Mouse (Mus musculus) embryonic facial prominence, embryonic 13.5 days (tissue): ENCODE measurements around the gene Mrps24. TPM values are rescaled to one million over a fixed set of nuclear protein-coding genes. Genes with fewer than 3 reads are reported as not detected.

Experiments used
- ATAC-seq: fragments of 200-750 bp; cut with Nextera tagmentation; 2 replicates; pipeline ENCODE4 v1.8.0; 2017; ENCODE audit warnings: low read depth; ENCODE audit not compliant: insufficient number of reproducible peaks, insufficient read depth, low FRiP score, low TSS enrichment
- H3K27ac ChIP-seq: fragments of 300-500 bp; sonication (generic); 2 replicates; pipeline ENCODE4 v1.5.1; 2015; ENCODE audit warnings: moderate library complexity, mild to moderate bottlenecking, inconsistent platforms
- H3K27me3 ChIP-seq: fragments of 300-500 bp; sonication (generic); 2 replicates; pipeline ENCODE4 v1.6.1; 2015; ENCODE audit warnings: mild to moderate bottlenecking, inconsistent platforms
- H3K36me3 ChIP-seq: fragments of 300-500 bp; sonication (generic); 2 replicates; pipeline ENCODE4 v1.6.1; 2015; ENCODE audit warnings: mild to moderate bottlenecking, inconsistent platforms
- H3K4me1 ChIP-seq: fragments of 300-500 bp; sonication (generic); 2 replicates; pipeline ENCODE4 v1.6.1; 2015; ENCODE audit warnings: inconsistent platforms
- H3K4me2 ChIP-seq: fragments of 300-500 bp; sonication (generic); 2 replicates; pipeline ENCODE4 v1.6.1; 2015; ENCODE audit warnings: moderate library complexity, mild to moderate bottlenecking, inconsistent platforms
- H3K4me3 ChIP-seq: fragments of 300-500 bp; sonication (generic); 2 replicates; pipeline ENCODE4 v1.5.1; 2015; ENCODE audit warnings: mild to moderate bottlenecking, inconsistent platforms
- H3K9ac ChIP-seq: fragments of 300-500 bp; sonication (generic); 2 replicates; pipeline ENCODE4 v1.6.1; 2015; ENCODE audit warnings: mild to moderate bottlenecking, inconsistent platforms
- H3K9me3 ChIP-seq: fragments of 300-500 bp; sonication (generic); 2 replicates; pipeline ENCODE4 v1.6.1; 2016; ENCODE audit warnings: inconsistent platforms
- WGBS: fragments of 180-500 bp; shearing (Covaris S2); methylation state at CpG from one replicate; pipeline ENCODE4 v1.1.7; 2015; ENCODE audit warnings: mixed read lengths; 5-methylcytosine and 5-hydroxymethylcytosine counted together
- polyA plus RNA-seq: library from polyadenylated mRNA; unstranded; fragments of >200 nt; fragmentation: Nextera tagmentation; extraction: Ambion mirVana; gene quantifications from 2 replicates; pipeline ENCODE4 v1.2.1, GENCODE M21; 2015

Gene Mrps24
- polyA plus RNA-seq: 180 and 187 TPM in 2 replicates

- Histone ChIP-seq H3K27me3 (no peaks in the 10 kb centered on the region), H3K9me3 (no peaks in the 10 kb centered on the region), H3K27ac (no peak within 1 kb of the TSS), H3K4me1 (no peaks in the 10 kb centered on the region), H3K4me2 (no peak within 1 kb of the TSS), H3K36me3 (peaks cover 65% of the 10 kb centered on the region), H3K4me3 (no peak within 1 kb of the TSS), H3K9ac (no peak within 1 kb of the TSS)
- 88% methylated on average over 14 of the region's 14 CpGs for WGBS
- ATAC-seq: no peak
Measured at GRCm38 (mm10) chr11:5715630-5716105, at the start of gene Mrps24. TSS of gene Mrps24 (minus strand) at chr11:5715680.

- Histone ChIP-seq H3K9me3 (no peaks in the 10 kb centered on the region), H3K27me3 (no peaks in the 10 kb centered on the region), H3K4me2 (peak overlapping the region; percentile 78), H3K27ac (no peak overlapping the region), H3K36me3 (peaks cover 4% of the 10 kb centered on the region), H3K4me3 (peak overlapping the region; percentile 81), H3K9ac (peak overlapping the region; percentile 94), H3K4me1 (peaks cover 11% of the 10 kb centered on the region)
- 18% methylated on average over 6 of the region's 6 CpGs for WGBS
- ATAC-seq: no peak
Measured at GRCm38 (mm10) chr11:5762633-5762982, 47.1 kb upstream of the Mrps24 start.

- peak within 1 kb of the TSS; percentile 78 for H3K4me2 ChIP-seq
- H3K9me3 ChIP-seq: no peaks in the 10 kb centered on the region
- ATAC-seq: peak; percentile 98
- H3K27ac ChIP-seq: peak within 1 kb of the TSS; percentile 93
- H3K4me3 ChIP-seq: peak within 1 kb of the TSS; percentile 81
- H3K36me3 ChIP-seq: peaks cover 9% of the 10 kb centered on the region
- H3K9ac ChIP-seq: peak within 1 kb of the TSS; percentile 94
- H3K27me3 ChIP-seq: no peaks in the 10 kb centered on the region
- peaks cover 11% of the 10 kb centered on the region for H3K4me1 ChIP-seq
- under 1% methylated on average over 68 of the region's 68 CpGs for WGBS
Measured at GRCm38 (mm10) chr11:5761820-5762632, 46.5 kb upstream of the Mrps24 start, which contains the start of gene Urgcp. TSS of gene Urgcp (minus strand) at chr11:5762376.

- Histone ChIP-seq H3K27me3 (no peaks in the 10 kb centered on the region), H3K36me3 (peaks cover 19% of the 10 kb centered on the region), H3K4me3 (no peak overlapping the region), H3K4me1 (no peaks in the 10 kb centered on the region), H3K4me2 (no peak overlapping the region), H3K9me3 (peaks cover 3% of the 10 kb centered on the region), H3K9ac (no peak overlapping the region), H3K27ac (no peak overlapping the region)
- WGBS: 81% methylated on average over 2 of the region's 2 CpGs
- no peak for ATAC-seq
Measured at GRCm38 (mm10) chr11:5753755-5754154, 38.3 kb upstream of the Mrps24 start.

- Histone ChIP-seq H3K4me1 (peaks cover 7% of the 10 kb centered on the region), H3K36me3 (peaks cover 5% of the 10 kb centered on the region; the same call in 1 of the 2 replicates), H3K9me3 (0 out of 2 replicates have a peak, but pooled peaks cover 4% of the 10 kb centered on the region), H3K4me3 (no peak overlapping the region), H3K27me3 (no peaks in the 10 kb centered on the region), H3K27ac (no peak overlapping the region), H3K9ac (no peak overlapping the region), H3K4me2 (no peak overlapping the region)
- WGBS: 68% methylated on average over 2 of the region's 2 CpGs
- no peak for ATAC-seq
Measured at GRCm38 (mm10) chr11:5744951-5745350, 29.5 kb upstream of the Mrps24 start.

GRCm38 (mm10) chr11:5742106-5742505 lies 26.6 kb upstream of the Mrps24 start:
- Histone ChIP-seq H3K27me3 (no peaks in the 10 kb centered on the region), H3K4me3 (no peak overlapping the region), H3K9ac (no peak overlapping the region), H3K36me3 (no peaks in the 10 kb centered on the region), H3K4me1 (peaks cover 16% of the 10 kb centered on the region), H3K27ac (no peak overlapping the region), H3K9me3 (0 out of 2 replicates have a peak, but pooled peaks cover 4% of the 10 kb centered on the region), H3K4me2 (no peak overlapping the region)
- 75% methylated on average over 7 of the region's 7 CpGs for WGBS
- ATAC-seq: no peak

GRCm38 (mm10) chr11:5740965-5741627 lies 25.6 kb upstream of the Mrps24 start:
- Histone ChIP-seq H3K9me3 (no peaks in the 10 kb centered on the region), H3K36me3 (no peaks in the 10 kb centered on the region), H3K4me2 (peak overlapping the region; percentile 91), H3K27ac (peak overlapping the region; percentile 85), H3K9ac (peak overlapping the region; percentile 98), H3K27me3 (no peaks in the 10 kb centered on the region), H3K4me3 (peak overlapping the region; percentile 96), H3K4me1 (peaks cover 16% of the 10 kb centered on the region)
- ATAC-seq: peak; percentile 82
- under 1% methylated on average over 48 of the region's 50 CpGs for WGBS

- peak overlapping the region; percentile 85 for H3K27ac ChIP-seq
- WGBS: 3% methylated on average over 26 of the region's 26 CpGs
- peak overlapping the region; percentile 91 for H3K4me2 ChIP-seq
Measured at GRCm38 (mm10) chr11:5740599-5740964, 25.1 kb upstream of the Mrps24 start.

GRCm38 (mm10) chr11:5739846-5740245 lies 24.4 kb upstream of the Mrps24 start:
- Histone ChIP-seq H3K4me2 (peak overlapping the region; percentile 91), H3K27ac (no peak overlapping the region), H3K4me1 (peaks cover 16% of the 10 kb centered on the region), H3K27me3 (no peaks in the 10 kb centered on the region), H3K9ac (peak overlapping the region; percentile 33; the same call in 1 of the 2 replicates), H3K36me3 (no peaks in the 10 kb centered on the region), H3K9me3 (no peaks in the 10 kb centered on the region), H3K4me3 (peak overlapping the region; percentile 96)
- ATAC-seq: no peak
- WGBS: 57% methylated on average over 3 of the region's 3 CpGs

More at GRCm38 (mm10) chr11:5740599-5740964, 25.1 kb upstream of the Mrps24 start:
- Histone ChIP-seq H3K27me3 (no peaks in the 10 kb centered on the region), H3K9ac (peak overlapping the region; percentile 98), H3K4me1 (peaks cover 16% of the 10 kb centered on the region), H3K36me3 (no peaks in the 10 kb centered on the region), H3K9me3 (no peaks in the 10 kb centered on the region), H3K4me3 (peak overlapping the region; percentile 96)
- peak; percentile 78 for ATAC-seq

- WGBS: 76% methylated on average over 5 of the region's 5 CpGs
- Histone ChIP-seq H3K27me3 (no peaks in the 10 kb centered on the region), H3K27ac (no peak overlapping the region), H3K4me1 (peaks cover 16% of the 10 kb centered on the region), H3K4me3 (no peak overlapping the region), H3K36me3 (no peaks in the 10 kb centered on the region), H3K4me2 (no peak overlapping the region), H3K9ac (no peak overlapping the region), H3K9me3 (no peaks in the 10 kb centered on the region)
- no peak for ATAC-seq
Measured at GRCm38 (mm10) chr11:5738888-5739632, 23.6 kb upstream of the Mrps24 start.

- H3K9me3 ChIP-seq: no peaks in the 10 kb centered on the region
- peaks cover 19% of the 10 kb centered on the region for H3K4me1 ChIP-seq
- ATAC-seq: no peak
- no peak overlapping the region for H3K4me3 ChIP-seq
- no peak overlapping the region for H3K4me2 ChIP-seq
- 92% methylated on average over 5 of the region's 5 CpGs for WGBS
- no peak overlapping the region for H3K27ac ChIP-seq
- H3K27me3 ChIP-seq: no peaks in the 10 kb centered on the region
- no peak overlapping the region for H3K9ac ChIP-seq
- no peaks in the 10 kb centered on the region for H3K36me3 ChIP-seq
Measured at GRCm38 (mm10) chr11:5737137-5737536, 21.7 kb upstream of the Mrps24 start.
